Mouse (Mus musculus) C2C12 (cell line): ENCODE data around the gene Lyar.

Experiments used
- CTCF ChIP-seq: IDR thresholded peaks from one replicate; pipeline ENCODE4 v1.5.1; 2011; ENCODE audit not compliant: control insufficient read depth, insufficient read depth, insufficient read length
- FOSL1 ChIP-seq: IDR thresholded peaks from one replicate; pipeline ENCODE4 v1.8.0; 2011; ENCODE audit warnings: mild to moderate bottlenecking, low read length; ENCODE audit not compliant: poor library complexity, insufficient read depth, severe bottlenecking

GRCm38 (mm10) chr5:38255644-38256043 lies 35.4 kb downstream of the Lyar start:
- TF ChIP-seq CTCF (no peak), FOSL1 (no peak)
